Mouse (Mus musculus) hindbrain, embryonic 16.5 days (tissue): ENCODE measurements at regions not wholly inside any gene's neighbourhood (a gene's known extent, or its start where the extent isn't known, plus 50 kb on each side); places are given as distances from the start of the nearest gene placed in this dataset.
A peak's percentile ranks its signal among the peaks of the same experiment; 100 is the strongest.

ENCODE experiments used
- ATAC-seq: fragments of 200-750 bp; cut with Nextera tagmentation; 2 replicates; pipeline ENCODE4 v1.8.0; 2017; ENCODE audit warnings: moderate TSS enrichment, moderate library complexity
- H3K27ac ChIP-seq: fragments of 300-500 bp; sonication (generic); 2 replicates; pipeline ENCODE4 v1.5.1; 2014; ENCODE audit warnings: low read depth, mild to moderate bottlenecking, control low read depth, low read length, moderate library complexity
- H3K27me3 ChIP-seq: fragments of 300-500 bp; sonication (generic); replicated peaks from 2 replicates; pipeline ENCODE4 v1.6.1; 2014; ENCODE audit warnings: low read length; ENCODE audit not compliant: control insufficient read depth, insufficient read depth
- H3K36me3 ChIP-seq: fragments of 300-500 bp; sonication (generic); 2 replicates; pipeline ENCODE4 v1.6.1; 2014; ENCODE audit warnings: mild to moderate bottlenecking, low read length, moderate library complexity, mixed read lengths; ENCODE audit not compliant: control insufficient read depth, insufficient read depth
- H3K4me1 ChIP-seq: fragments of 300-500 bp; sonication (generic); 2 replicates; pipeline ENCODE4 v1.6.1; 2014; ENCODE audit warnings: low read depth, low read length; ENCODE audit not compliant: control insufficient read depth, insufficient read depth
- H3K4me2 ChIP-seq: fragments of 300-500 bp; sonication (generic); 2 replicates; pipeline ENCODE4 v1.6.1; 2014; ENCODE audit warnings: mild to moderate bottlenecking, low read length, control low read depth, moderate library complexity
- H3K4me3 ChIP-seq: fragments of 300-500 bp; sonication (generic); 2 replicates; pipeline ENCODE4 v1.5.1; 2014; ENCODE audit warnings: mild to moderate bottlenecking, low read length, control low read depth, moderate library complexity
- H3K9ac ChIP-seq: fragments of 300-500 bp; sonication (generic); 2 replicates; pipeline ENCODE4 v1.6.1; 2014; ENCODE audit warnings: low read depth, mild to moderate bottlenecking, control low read depth, low read length, moderate library complexity
- H3K9me3 ChIP-seq: fragments of 300-500 bp; sonication (generic); 2 replicates; pipeline ENCODE4 v1.6.1; 2014; ENCODE audit warnings: mild to moderate bottlenecking, low read length, moderate library complexity; ENCODE audit not compliant: control insufficient read depth
- WGBS: fragments of 180-500 bp; shearing (Covaris S2); extraction: QIAGEN DNeasy Blood & Tissue Kit; methylation state at CpG from one replicate; pipeline ENCODE4 v1.1.7; 2014; 5-methylcytosine and 5-hydroxymethylcytosine counted together

GRCm38 (mm10) chr14:108464192-108464591 is 449.8 kb downstream of the Slitrk1 start:
- H3K27me3 ChIP-seq, result no peaks in the 10 kb centered on the region
- ATAC-seq, result no peak
- no peak overlapping the region for H3K9ac ChIP-seq
- H3K36me3 ChIP-seq, result no peaks in the 10 kb centered on the region
- 32% methylated on average over 1 of the region's 1 CpGs for WGBS
- H3K27ac ChIP-seq, result no peak overlapping the region
- H3K4me1 ChIP-seq, result no peaks in the 10 kb centered on the region
- no peak overlapping the region for H3K4me2 ChIP-seq
- no peak overlapping the region for H3K4me3 ChIP-seq
- H3K9me3 ChIP-seq, result no peaks in the 10 kb centered on the region

- Histone ChIP-seq H3K4me1 (no peaks in the 10 kb centered on the region), H3K27ac (no peak overlapping the region), H3K4me3 (no peak overlapping the region), H3K27me3 (no peaks in the 10 kb centered on the region), H3K36me3 (no peaks in the 10 kb centered on the region), H3K9me3 (no peaks in the 10 kb centered on the region), H3K4me2 (no peak overlapping the region), H3K9ac (no peak overlapping the region)
- no peak for ATAC-seq
- 69% methylated on average over 6 of the region's 6 CpGs for WGBS
These were observed 454.6 kb downstream of the Slitrk1 start for GRCm38 (mm10) chr14:108459356-108459755.

GRCm38 (mm10) chr14:108437019-108437418 is 476.9 kb downstream of the Slitrk1 start:
- Histone ChIP-seq H3K27ac (no peak overlapping the region), H3K9ac (no peak overlapping the region), H3K36me3 (no peaks in the 10 kb centered on the region), H3K4me1 (no peaks in the 10 kb centered on the region), H3K4me2 (no peak overlapping the region), H3K4me3 (no peak overlapping the region), H3K27me3 (no peaks in the 10 kb centered on the region), H3K9me3 (no peaks in the 10 kb centered on the region)
- WGBS, result 23% methylated on average over 2 of the region's 2 CpGs
- no peak for ATAC-seq

GRCm38 (mm10) chr14:108405113-108405512 is 508.8 kb downstream of the Slitrk1 start:
- Histone ChIP-seq H3K9ac (no peak overlapping the region), H3K36me3 (no peaks in the 10 kb centered on the region), H3K27ac (no peak overlapping the region), H3K27me3 (no peaks in the 10 kb centered on the region), H3K9me3 (no peaks in the 10 kb centered on the region), H3K4me3 (no peak overlapping the region), H3K4me2 (no peak overlapping the region), H3K4me1 (no peaks in the 10 kb centered on the region)
- 36% methylated on average over 2 of the region's 2 CpGs for WGBS
- ATAC-seq, result peak; percentile 70

- 72% methylated on average over 2 of the region's 2 CpGs for WGBS
- H3K4me3 ChIP-seq, result no peak overlapping the region
- H3K27ac ChIP-seq, result no peak overlapping the region
- no peaks in the 10 kb centered on the region for H3K36me3 ChIP-seq
- no peak overlapping the region for H3K9ac ChIP-seq
- no peak for ATAC-seq
- no peak overlapping the region for H3K4me2 ChIP-seq
- H3K27me3 ChIP-seq, result no peaks in the 10 kb centered on the region
- H3K4me1 ChIP-seq, result no peaks in the 10 kb centered on the region
- no peaks in the 10 kb centered on the region for H3K9me3 ChIP-seq
These were observed 510.5 kb downstream of the Slitrk1 start for GRCm38 (mm10) chr14:108403466-108403865.
